ENCODE assay signal across 13 mouse cellular contexts in genomic region chr13:96928432-96929039, GRCm38 (mm10). TPM values are rescaled to one million over a fixed set of nuclear protein-coding genes. Genes with fewer than 3 reads are reported as not detected.
DNase-seq lines count a peak whose midpoint lies in the region; ATAC-seq and TF ChIP-seq lines count a peak whose summit lies in the region.
"Had no signal": no experiment of that assay in that cellular context is flagged by ENCODE, and none has a peak within 500 bp of the region (broad histone marks: within the 10 kb centered on the region; RNA-seq: fewer than 3 reads in every experiment).

No protein-coding gene starts in this region.

- H3K9me3 ChIP-seq in kidney, embryonic 14.5 days (ENCODE audit: control insufficient read depth, low read length) = no peaks in the 10 kb centered on the region
- H3K9me3 ChIP-seq: embryonic facial prominence, embryonic 13.5 days had no signal

- H3K9ac ChIP-seq in kidney, embryonic 14.5 days (ENCODE audit: low read depth, low read length) = no peak overlapping the region
- H3K9ac ChIP-seq: embryonic facial prominence, embryonic 13.5 days had no signal

- H3K79me3 ChIP-seq in C2C12 (ENCODE audit: low read depth) = peaks cover 38% of the 10 kb centered on the region

- peak; percentile 32; the same call in 1 of the 2 replicates for ATAC-seq in kidney, embryonic 14.5 days (ENCODE audit: low FRiP score, low TSS enrichment)
- ATAC-seq in granulocyte monocyte progenitor cell, adult 5-6 weeks (replicated peaks; ENCODE audit: poor library complexity, severe bottlenecking) = 0 out of 2 replicates have a peak, but pooled peaks have one; percentile 18
- ATAC-seq: activated CD4-positive, CD25-positive, alpha-beta regulatory T cell, adult 4 months; forebrain, embryonic 16.5 days; inflammation-experienced regulatory T-cells, adult 6 months had no signal

- WGBS in kidney, embryonic 14.5 days = 31% methylated on average over 8 of the region's 8 CpGs

- no peak overlapping the region for H3K27ac ChIP-seq in kidney, embryonic 14.5 days (ENCODE audit: low read depth, low read length)
- H3K27ac ChIP-seq: embryonic facial prominence, embryonic 13.5 days had no signal

- no peak overlapping the region for H3K4me2 ChIP-seq in kidney, embryonic 14.5 days (replicated peaks; ENCODE audit: low read depth, low read length)
- H3K4me2 ChIP-seq: embryonic facial prominence, embryonic 13.5 days had no signal

- H3K79me2 ChIP-seq in C2C12 (ENCODE audit: control insufficient read depth, insufficient read depth) = peaks cover 78% of the 10 kb centered on the region

- no peaks in the 10 kb centered on the region for H3K36me3 ChIP-seq in kidney, embryonic 14.5 days (ENCODE audit: control insufficient read depth, insufficient read depth, low read length)
- peaks cover 12% of the 10 kb centered on the region for H3K36me3 ChIP-seq in C2C12 (ENCODE audit: control insufficient read depth, insufficient read depth)
- H3K36me3 ChIP-seq: embryonic facial prominence, embryonic 13.5 days had no signal

- DNase-seq in kidney, adult 18-20 months = no peak
- DNase-seq in 3T3-L1 (ENCODE audit: low read depth, low spot score) = peak; percentile 76
- no peak for DNase-seq in adrenal gland, postnatal 25 days
- DNase-seq in heart, adult 8-10 months (ENCODE audit: low spot score) = no peak
- DNase-seq: cerebellum, adult 18-20 months; gastrocnemius, postnatal 14 days had no signal

- H3K4me3 ChIP-seq in kidney, embryonic 14.5 days (ENCODE audit: low read length) = no peak overlapping the region
- no peak overlapping the region for H3K4me3 ChIP-seq in C2C12 (ENCODE audit: insufficient read depth, poor library complexity, severe bottlenecking)
- H3K4me3 ChIP-seq: embryonic facial prominence, embryonic 13.5 days had no signal

- TF ChIP-seq CTCF in C2C12 (IDR thresholded peaks at IDR 0.05; ENCODE audit: control insufficient read depth, insufficient read depth, insufficient read length) = no peak

- H3K27me3 ChIP-seq in kidney, embryonic 14.5 days (ENCODE audit: control insufficient read depth, insufficient read depth, low read length) = peaks cover 5% of the 10 kb centered on the region; the same call in 1 of the 2 replicates
- no peaks in the 10 kb centered on the region for H3K27me3 ChIP-seq in C2C12 (ENCODE audit: control insufficient read depth, insufficient read depth, insufficient read length)

- H3K4me1 ChIP-seq in kidney, embryonic 14.5 days (ENCODE audit: control insufficient read depth, insufficient read depth, low read length) = peaks cover 9% of the 10 kb centered on the region

- H3ac ChIP-seq in C2C12 (ENCODE audit: control insufficient read depth, insufficient read length, low read depth) = no peak overlapping the region

TF ChIP-seq in C2C12, 6 proteins besides CTCF, POLR2A, EP300 and RAD21:
- TF ChIP-seq MAX (IDR thresholded peaks at IDR 0.05) (no peak), MYOG (IDR thresholded peaks at IDR 0.05; ENCODE audit: control insufficient read depth, extremely low read depth, insufficient read length) (no peak), FOSL1 (IDR thresholded peaks at IDR 0.05; ENCODE audit: insufficient read depth, low read length, poor library complexity, severe bottlenecking) (peak; percentile 6), USF1 (IDR thresholded peaks at IDR 0.05; ENCODE audit: low read depth) (no peak), CEBPB (IDR thresholded peaks at IDR 0.05; ENCODE audit: low read depth) (no peak), MYOD1 (IDR thresholded peaks at IDR 0.05; ENCODE audit: control insufficient read depth, insufficient read length, low read depth) (peak; percentile 54)

RNA-seq across cellular contexts. Expression of gene Gcnt4, which starts 4.0 kb away (rescaled TPM):
- 0.59 and 0.99 TPM in 2 replicates for polyA plus RNA-seq in kidney, embryonic 14.5 days (2014; fragmentation: Nextera tagmentation; extraction: Ambion mirVana)
- 5.6 TPM for polyA plus RNA-seq in C2C12 (2012; fragmentation: generic; extraction: Trizol)
- total RNA-seq in granulocyte monocyte progenitor cell, adult 5-6 weeks (2014; fragmentation: Nextera tagmentation) = 0.69 and 1.1 TPM in 2 replicates
- 0.65 and 0.88 TPM in 2 replicates for total RNA-seq in granulocyte monocyte progenitor cell, adult 5-6 weeks (2017)
- total RNA-seq in adrenal gland, postnatal 25 days (2021) = 1.3 and 1.6 TPM in 2 replicates
- under 1 TPM; 0.06 to 0.11 (median 0.08) TPM for total RNA-seq in heart, adult 8-10 months (2022)
- polyA plus RNA-seq: activated CD4-positive, CD25-positive, alpha-beta regulatory T cell, adult 4 months had no signal
